Mouse (Mus musculus) adrenal gland, postnatal 10 days (tissue): ENCODE data around the gene Exoc4. TPM values are rescaled to one million over a fixed set of nuclear protein-coding genes. Genes with fewer than 3 reads are reported as not detected.
A peak's percentile ranks its signal among the peaks of the same experiment; 100 is the strongest.

Experiments
- DNase-seq: peaks from one replicate; pipeline ENCODE4 v3.0.0; 2021; ENCODE audit warnings: mixed read lengths
- total RNA-seq, 2 experiments: library from RNA; stranded (reverse); gene quantifications; 2 replicates each; pipeline ENCODE4 v1.2.3; 2021

Exoc4 gene
- total RNA-seq, 2 experiments from 2014 or later = 36.9 to 53.3 TPM

GRCm38 (mm10) chr6:33763245-33763644 lies 514.4 kb downstream of the Exoc4 start:
- DNase-seq = no peak

GRCm38 (mm10) chr6:33763970-33764369 lies 515.1 kb downstream of the Exoc4 start:
- DNase-seq = no peak

- no peak for DNase-seq
These were observed 520.4 kb downstream of the Exoc4 start for GRCm38 (mm10) chr6:33769251-33769650.

- no peak for DNase-seq
These were observed 521.1 kb downstream of the Exoc4 start for GRCm38 (mm10) chr6:33770021-33770420.

GRCm38 (mm10) chr6:33772551-33773315 lies 523.8 kb downstream of the Exoc4 start:
- no peak for DNase-seq

- DNase-seq = no peak
These were observed 543.7 kb downstream of the Exoc4 start for GRCm38 (mm10) chr6:33792604-33793003.

- no peak for DNase-seq
These were observed 552.4 kb downstream of the Exoc4 start for GRCm38 (mm10) chr6:33801254-33801653.

GRCm38 (mm10) chr6:33803481-33804098 lies 554.7 kb downstream of the Exoc4 start:
- DNase-seq = no peak

GRCm38 (mm10) chr6:33804775-33805174 lies 555.9 kb downstream of the Exoc4 start:
- peak; percentile 40 for DNase-seq

GRCm38 (mm10) chr6:33806072-33806782 lies 557.3 kb downstream of the Exoc4 start:
- DNase-seq = no peak

GRCm38 (mm10) chr6:33814386-33814785 lies 565.5 kb downstream of the Exoc4 start:
- no peak for DNase-seq

GRCm38 (mm10) chr6:33823171-33823570 lies 574.3 kb downstream of the Exoc4 start:
- no peak for DNase-seq

GRCm38 (mm10) chr6:33823777-33824302 lies 575.0 kb downstream of the Exoc4 start:
- DNase-seq = peak; percentile 34

GRCm38 (mm10) chr6:33828499-33828898 lies 579.6 kb downstream of the Exoc4 start:
- no peak for DNase-seq

GRCm38 (mm10) chr6:33829261-33829660 lies 580.4 kb downstream of the Exoc4 start:
- no peak for DNase-seq

GRCm38 (mm10) chr6:33831276-33831675 lies 582.4 kb downstream of the Exoc4 start:
- no peak for DNase-seq

GRCm38 (mm10) chr6:33832978-33833377 lies 584.1 kb downstream of the Exoc4 start:
- no peak for DNase-seq

GRCm38 (mm10) chr6:33836048-33836780 lies 587.3 kb downstream of the Exoc4 start:
- DNase-seq = no peak

- no peak for DNase-seq
These were observed 594.0 kb downstream of the Exoc4 start for GRCm38 (mm10) chr6:33842901-33843300.

- no peak for DNase-seq
These were observed 610.2 kb downstream of the Exoc4 start for GRCm38 (mm10) chr6:33859049-33859448.

- DNase-seq = no peak
These were observed 616.9 kb downstream of the Exoc4 start for GRCm38 (mm10) chr6:33865752-33866151.

GRCm38 (mm10) chr6:33866901-33867580 lies 618.2 kb downstream of the Exoc4 start:
- DNase-seq = no peak
